Mouse (Mus musculus) hindbrain, postnatal 0 days (tissue): ENCODE results near the gene Ppp2r5a. TPM values are rescaled to one million over a fixed set of nuclear protein-coding genes. Genes with fewer than 3 reads are reported as not detected.

Source experiments
- ATAC-seq: fragments of 200-750 bp; cut with Nextera tagmentation; 2 replicates; pipeline ENCODE4 v1.8.0; 2017; ENCODE audit warnings: mild to moderate bottlenecking, moderate TSS enrichment, moderate library complexity
- DNase-seq: peaks from one replicate; pipeline ENCODE4 v3.0.0-alpha.2; 2015; ENCODE audit warnings: low spot score
- H3K27ac ChIP-seq: fragments of 300-500 bp; sonication (generic); 2 replicates; pipeline ENCODE4 v1.5.1; 2014; ENCODE audit warnings: mild to moderate bottlenecking
- H3K27me3 ChIP-seq: fragments of 300-500 bp; sonication (generic); 2 replicates; pipeline ENCODE4 v1.6.1; 2014; ENCODE audit warnings: low read length, mixed read lengths; ENCODE audit not compliant: insufficient read depth
- H3K36me3 ChIP-seq: fragments of 300-500 bp; sonication (generic); 2 replicates; pipeline ENCODE4 v1.6.1; 2014; ENCODE audit warnings: low read length, mixed read lengths; ENCODE audit not compliant: insufficient read depth
- H3K4me1 ChIP-seq: fragments of 300-500 bp; sonication (generic); 2 replicates; pipeline ENCODE4 v1.6.1; 2014; ENCODE audit warnings: antibody characterized with exemption, low read length, mixed read lengths; ENCODE audit not compliant: insufficient read depth
- H3K4me2 ChIP-seq: fragments of 300-500 bp; sonication (generic); 2 replicates; pipeline ENCODE4 v1.6.1; 2014; ENCODE audit warnings: low read depth, mild to moderate bottlenecking, low read length, moderate library complexity, mixed read lengths
- H3K4me3 ChIP-seq: fragments of 300-500 bp; sonication (generic); 2 replicates; pipeline ENCODE4 v1.5.1; 2014; ENCODE audit warnings: low read length
- H3K9ac ChIP-seq: fragments of 300-500 bp; sonication (generic); replicated peaks from 2 replicates; pipeline ENCODE4 v1.6.1; 2014; ENCODE audit warnings: mild to moderate bottlenecking, low read length, moderate library complexity, mixed read lengths
- H3K9me3 ChIP-seq: fragments of 300-500 bp; sonication (generic); 2 replicates; pipeline ENCODE4 v1.6.1; 2016; ENCODE audit warnings: low read length, mixed read lengths
- CTCF ChIP-seq: IDR thresholded peaks from 2 replicates; pipeline ENCODE4 v1.5.1; 2016; ENCODE audit warnings: antibody characterized with exemption, control low read depth, low read depth
- WGBS: fragments of 180-500 bp; shearing (Covaris S2); extraction: QIAGEN DNeasy Blood & Tissue Kit; methylation state at CpG from one replicate; pipeline ENCODE4 v1.1.7; 2014; 5-methylcytosine and 5-hydroxymethylcytosine counted together
- polyA plus RNA-seq: library from polyadenylated mRNA; unstranded; fragments of >200 nt; fragmentation: Nextera tagmentation; extraction: Ambion mirVana; gene quantifications from 2 replicates; pipeline ENCODE4 v1.2.1, GENCODE M21; 2015
- total RNA-seq: library from RNA; depleted of rRNA; stranded (reverse); fragments of >200 nt; gene quantifications from 2 replicates; pipeline ENCODE4 v1.2.3, GENCODE M21; 2014

Gene Ppp2r5a
- total and polyA plus RNA-seq, 2 experiments from 2014 or later, result 12.8 to 54.0 TPM

GRCm38 (mm10) chr1:191396897-191397849 lies 5.9 kb downstream of the Ppp2r5a start:
- peak; percentile 99 for DNase-seq
- no peak for TF ChIP-seq CTCF
- H3K4me3 ChIP-seq, result peak overlapping the region; percentile 75
- H3K9ac ChIP-seq, result peak overlapping the region; percentile 67
- peak overlapping the region; percentile 93 for H3K27ac ChIP-seq
- no peaks in the 10 kb centered on the region for H3K9me3 ChIP-seq
- no peaks in the 10 kb centered on the region for H3K36me3 ChIP-seq
- H3K4me1 ChIP-seq, result no peaks in the 10 kb centered on the region
- under 1% methylated on average over 73 of the region's 82 CpGs for WGBS
- peak overlapping the region; percentile 60 for H3K4me2 ChIP-seq
- peak; percentile 99 for ATAC-seq
- no peaks in the 10 kb centered on the region for H3K27me3 ChIP-seq

GRCm38 (mm10) chr1:191396446-191396845 lies 6.6 kb downstream of the Ppp2r5a start:
- H3K27ac ChIP-seq, result peak overlapping the region; percentile 86
- peak overlapping the region; percentile 75 for H3K4me3 ChIP-seq
- peak overlapping the region; percentile 60 for H3K4me2 ChIP-seq
- H3K36me3 ChIP-seq, result no peaks in the 10 kb centered on the region
- WGBS, result 3% methylated on average over 36 of the region's 74 CpGs
- TF ChIP-seq CTCF, result no peak
- peak; percentile 1; the same call in 1 of the 2 replicates for ATAC-seq
- no peaks in the 10 kb centered on the region for H3K9me3 ChIP-seq
- no peaks in the 10 kb centered on the region for H3K4me1 ChIP-seq
- DNase-seq, result peak; percentile 61
- no peaks in the 10 kb centered on the region for H3K27me3 ChIP-seq
- H3K9ac ChIP-seq, result peak overlapping the region; percentile 67

- no peaks in the 10 kb centered on the region for H3K9me3 ChIP-seq
- peak; percentile 8 for DNase-seq
- H3K27me3 ChIP-seq, result no peaks in the 10 kb centered on the region
- H3K4me2 ChIP-seq, result peak overlapping the region; percentile 60
- no peak for ATAC-seq
- H3K36me3 ChIP-seq, result no peaks in the 10 kb centered on the region
- H3K4me1 ChIP-seq, result no peaks in the 10 kb centered on the region
- no peak for TF ChIP-seq CTCF
- peak overlapping the region; percentile 86 for H3K27ac ChIP-seq
- H3K4me3 ChIP-seq, result peak overlapping the region; percentile 75
- H3K9ac ChIP-seq, result peak overlapping the region; percentile 67
- under 1% methylated on average over 43 of the region's 43 CpGs for WGBS
Observed at GRCm38 (mm10) chr1:191395871-191396433, 7.1 kb downstream of the Ppp2r5a start.

- Histone ChIP-seq H3K4me2 (peak overlapping the region; percentile 60), H3K4me3 (peak overlapping the region; percentile 75), H3K9ac (no peak overlapping the region; the same call in 1 of the 2 replicates), H3K27ac (no peak overlapping the region), H3K4me1 (no peaks in the 10 kb centered on the region), H3K27me3 (no peaks in the 10 kb centered on the region), H3K9me3 (no peaks in the 10 kb centered on the region), H3K36me3 (no peaks in the 10 kb centered on the region)
- peak; percentile 16 for DNase-seq
- WGBS, result 18% methylated on average over 1 of the region's 1 CpGs
- no peak for TF ChIP-seq CTCF
- no peak for ATAC-seq
Observed at GRCm38 (mm10) chr1:191395200-191395599, 7.9 kb downstream of the Ppp2r5a start.

GRCm38 (mm10) chr1:191394126-191394525 lies 8.9 kb downstream of the Ppp2r5a start:
- Histone ChIP-seq H3K27me3 (no peaks in the 10 kb centered on the region), H3K36me3 (no peaks in the 10 kb centered on the region), H3K9ac (no peak overlapping the region), H3K9me3 (no peaks in the 10 kb centered on the region), H3K4me2 (peak overlapping the region; percentile 60), H3K27ac (no peak overlapping the region), H3K4me3 (peak overlapping the region; percentile 6; the same call in 1 of the 2 replicates), H3K4me1 (no peaks in the 10 kb centered on the region)
- TF ChIP-seq CTCF, result no peak
- ATAC-seq (no peak), DNase-seq (peak; percentile 18)
- WGBS, result 61% methylated on average over 2 of the region's 2 CpGs

DNA sequence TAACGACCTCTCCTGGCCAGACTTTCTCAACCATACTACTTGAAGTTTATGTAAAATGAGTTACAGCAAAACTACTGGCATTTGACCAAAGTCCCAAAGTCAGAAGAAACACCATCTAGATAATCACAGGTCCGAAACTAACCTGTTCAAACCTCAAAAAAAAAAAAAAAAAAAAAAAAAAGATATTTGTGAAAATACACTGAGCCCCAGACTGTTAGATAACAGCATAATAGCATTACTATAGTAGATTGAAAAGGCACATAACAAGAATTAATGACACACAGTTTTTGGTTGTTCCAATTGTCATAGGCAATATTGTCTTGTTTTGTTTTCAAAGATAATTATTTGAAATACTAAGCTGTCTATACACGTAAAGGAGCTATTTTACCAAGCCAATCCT lies 9.5 kb downstream of the Ppp2r5a start:
- Histone ChIP-seq H3K4me3 (no peak overlapping the region), H3K9ac (no peak overlapping the region), H3K9me3 (no peaks in the 10 kb centered on the region), H3K4me1 (no peaks in the 10 kb centered on the region), H3K27ac (no peak overlapping the region), H3K36me3 (no peaks in the 10 kb centered on the region), H3K4me2 (peak overlapping the region; percentile 60; the same call in 1 of the 2 replicates), H3K27me3 (no peaks in the 10 kb centered on the region)
- 83% methylated on average over 3 of the region's 3 CpGs for WGBS
- DNase-seq (no peak), ATAC-seq (no peak)
- no peak for TF ChIP-seq CTCF
